Mouse (Mus musculus): ENCODE data around the gene Txndc9.

Txndc9 gene

DNA sequence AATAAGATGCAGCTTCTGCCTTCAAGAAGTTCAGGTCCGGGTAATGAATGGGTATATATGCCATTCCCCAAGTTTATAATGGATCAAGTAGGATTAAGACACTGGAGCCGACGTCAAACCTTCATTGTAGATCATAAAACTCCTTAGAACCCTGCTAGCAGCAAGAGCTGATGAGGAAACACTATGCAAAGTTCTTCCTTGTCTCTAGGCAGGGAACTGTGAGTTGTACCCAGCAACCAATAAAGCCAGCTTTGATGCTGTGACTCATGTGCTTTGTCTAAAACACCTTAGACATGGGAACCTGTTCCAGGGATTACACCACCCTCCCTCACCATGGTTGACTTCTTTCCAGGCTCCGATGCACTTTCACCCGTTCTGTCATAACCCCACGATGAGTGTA lies 28.9 kb downstream of the Txndc9 start:
- WGBS, result 88% methylated on average over 6 of the region's 6 CpGs

DNA sequence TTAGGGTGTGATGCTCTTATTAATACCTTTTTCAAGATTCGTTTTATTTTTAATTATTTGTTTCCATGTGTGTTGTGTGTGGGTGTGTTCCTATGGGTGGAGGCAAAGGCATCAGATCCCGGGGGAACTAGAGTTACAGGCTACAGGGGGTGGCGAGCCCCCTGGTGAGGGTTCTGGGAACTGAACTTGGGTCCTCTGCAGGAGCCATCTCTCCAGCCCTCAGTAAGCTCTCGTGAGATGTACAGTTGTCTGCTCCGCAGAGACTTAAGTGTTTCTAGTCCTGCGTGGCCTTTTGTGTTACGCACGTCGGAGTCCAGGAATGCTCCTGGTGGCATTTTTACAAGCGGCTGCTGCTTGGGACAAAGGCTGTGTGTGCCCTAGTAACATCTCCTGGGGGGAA lies 32.1 kb downstream of the Txndc9 start:
- 75% methylated on average over 10 of the region's 10 CpGs for WGBS

DNA sequence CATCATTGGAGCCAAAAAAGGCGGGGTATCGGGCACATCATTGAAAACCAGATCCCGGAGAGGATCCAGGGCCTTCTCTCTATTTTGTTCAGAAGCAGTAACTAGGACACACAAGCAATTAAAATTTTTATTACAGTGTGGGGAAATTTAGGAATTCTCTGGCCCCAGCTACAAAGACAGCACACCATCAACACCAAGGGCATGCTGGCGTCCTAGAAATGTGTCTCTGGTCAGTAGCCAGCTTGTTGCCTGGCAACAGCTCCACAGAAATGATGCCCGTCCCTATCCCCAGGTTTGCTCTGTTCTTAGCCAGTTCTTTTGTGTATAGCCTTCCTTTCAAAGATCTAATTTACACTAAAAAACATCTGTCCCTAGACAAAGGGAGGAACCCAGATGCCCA lies 38.2 kb downstream of the Txndc9 start:
- WGBS, result 46% methylated on average over 5 of the region's 5 CpGs

DNA sequence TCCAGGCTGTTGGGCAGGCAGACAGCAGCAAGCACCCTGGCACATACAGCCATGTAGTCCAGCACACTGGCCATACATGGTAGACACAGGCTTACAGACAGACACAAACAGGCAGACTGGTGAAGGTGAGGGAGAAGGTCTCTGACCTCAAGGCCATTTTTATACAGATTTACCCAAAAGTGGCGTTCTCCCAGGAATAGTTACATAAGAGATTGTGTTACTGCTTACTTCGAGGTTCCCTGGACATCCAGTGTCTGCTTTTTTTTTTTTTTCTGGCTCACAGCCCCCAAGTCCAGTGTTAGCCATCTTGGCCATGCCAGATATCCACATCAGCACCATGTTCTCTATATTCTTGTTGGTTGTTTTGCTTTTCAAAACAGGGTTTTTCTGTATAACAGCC lies 39.2 kb downstream of the Txndc9 start:
- 78% methylated on average over 2 of the region's 2 CpGs for WGBS

DNA sequence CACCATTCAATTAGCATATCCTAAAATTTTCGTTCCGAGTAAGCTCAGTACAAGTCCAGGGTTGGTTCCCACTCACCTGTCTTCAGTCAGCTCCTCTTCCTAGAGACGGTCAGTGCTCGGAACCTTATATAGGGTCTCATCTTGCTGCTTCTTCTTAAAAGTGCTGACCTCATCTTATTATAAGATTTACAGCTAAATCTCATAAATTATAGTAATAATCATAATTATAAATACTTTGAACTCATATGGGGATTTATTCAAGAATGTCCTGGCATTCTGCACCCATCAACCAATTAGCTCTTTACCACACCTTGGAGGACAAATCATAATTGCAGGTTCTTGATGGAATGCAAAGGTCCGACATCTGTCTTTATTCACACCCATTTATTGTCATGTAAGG lies 40.0 kb downstream of the Txndc9 start, which contains the start of gene Lyg1:
TSS of gene Lyg1 (minus strand) at position 101 of the 400 bp plus-strand sequence.
- WGBS, result 85% methylated on average over 5 of the region's 5 CpGs

DNA sequence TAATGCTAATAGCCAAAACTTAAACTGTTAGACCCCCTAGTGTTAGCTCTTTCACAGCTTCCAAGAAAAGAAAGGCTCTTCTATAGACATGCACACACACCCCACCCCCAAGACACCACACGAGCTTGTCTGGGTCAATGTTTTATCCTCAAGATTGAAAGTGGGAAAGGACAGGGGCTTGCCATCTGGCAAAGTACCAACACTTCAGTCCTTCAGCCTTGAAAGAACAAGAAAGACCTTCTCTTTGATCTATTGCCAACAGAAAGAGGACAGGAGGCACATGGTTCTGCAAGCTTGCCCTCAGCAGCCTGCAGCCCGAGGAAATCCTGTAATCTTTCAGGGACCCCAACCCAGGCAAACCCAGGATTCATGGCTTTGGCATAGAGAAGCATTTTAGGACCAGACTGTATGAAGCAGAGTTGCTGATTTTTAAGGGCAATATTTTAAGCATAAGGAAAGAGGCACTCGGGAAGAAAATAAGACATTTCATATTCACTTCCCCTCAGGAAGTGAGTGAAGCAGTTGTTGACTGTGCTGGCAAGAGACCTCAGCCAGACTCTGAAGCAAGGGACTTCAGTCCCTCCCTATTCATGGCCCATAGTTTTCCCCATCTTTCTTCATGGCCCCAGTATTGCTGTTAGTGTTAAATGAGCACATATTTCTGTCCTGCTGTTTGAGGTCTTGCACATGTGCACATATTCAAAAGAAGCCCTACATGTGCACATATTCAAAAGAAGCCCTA lies 40.8 kb downstream of the Txndc9 start:
- WGBS, result 26% methylated on average over 3 of the region's 3 CpGs

DNA sequence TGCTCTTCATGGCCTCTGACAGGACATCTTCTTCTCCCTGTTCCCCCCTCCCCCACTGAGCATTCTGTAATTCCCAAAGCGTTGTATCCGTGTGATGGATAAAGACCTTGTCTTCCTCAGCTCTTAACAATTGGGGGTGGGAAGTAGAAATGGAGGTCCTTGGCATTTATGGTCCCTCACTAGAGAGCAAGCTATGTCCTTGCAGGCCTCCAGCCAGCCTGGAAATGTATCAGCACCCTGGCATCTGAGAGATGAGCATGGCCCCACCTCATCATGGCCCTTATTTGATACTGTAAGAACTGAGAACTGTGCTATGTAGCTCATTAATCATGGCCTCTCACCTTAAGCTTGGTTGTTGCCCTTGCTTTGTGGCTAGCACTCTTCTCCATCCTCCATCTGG lies 42.4 kb downstream of the Txndc9 start:
- 90% methylated on average over 2 of the region's 2 CpGs for WGBS

DNA sequence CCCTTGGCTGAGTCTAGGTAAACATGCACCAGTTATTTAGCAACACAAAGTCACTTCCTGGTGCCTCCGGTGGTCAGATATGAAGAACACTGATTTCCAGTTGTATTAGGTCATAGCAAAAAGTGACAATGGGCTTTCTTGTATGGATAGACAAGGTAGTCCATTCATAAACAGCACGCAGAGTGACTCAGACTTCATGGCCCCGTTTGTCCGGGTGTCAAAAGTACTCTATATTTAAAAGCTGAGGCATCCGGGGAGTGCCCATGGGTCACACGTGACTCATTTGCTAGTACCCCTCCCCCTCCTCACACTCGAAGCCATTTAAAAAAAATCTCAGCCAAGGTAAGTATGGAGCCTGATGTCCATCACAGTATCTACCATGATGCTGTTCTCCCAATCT lies 42.9 kb downstream of the Txndc9 start:
- 74% methylated on average over 7 of the region's 7 CpGs for WGBS

DNA sequence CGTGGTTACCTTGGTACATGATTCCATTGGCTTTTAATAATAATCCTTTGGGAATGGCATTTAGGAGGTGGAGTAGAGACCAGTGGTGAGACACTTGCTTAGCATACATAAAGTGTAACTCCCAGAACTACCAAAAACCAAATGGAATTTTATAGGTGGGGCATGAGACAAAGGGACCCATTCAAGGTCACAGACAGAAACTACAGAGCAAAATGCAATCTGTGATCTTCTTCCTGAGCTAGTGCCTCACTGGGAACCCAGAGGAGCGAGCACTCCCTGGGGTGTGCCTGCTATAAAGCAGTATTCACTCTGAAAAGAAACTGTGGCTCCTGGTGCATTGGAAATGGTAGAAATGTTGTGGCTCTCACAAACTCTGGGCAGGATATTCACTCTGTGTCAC lies 48.8 kb downstream of the Txndc9 start:
- WGBS, result 81% methylated on average over 2 of the region's 2 CpGs
